Mouse (Mus musculus) mouse trophoblast stem cell (cell line): Measurements from ENCODE around the gene Med24.
"Not testable (repeated sequence)": the region's sequence is repeated elsewhere in the genome, so short reads cannot be mapped to it uniquely, and the experiment has no call there.

Experiments used
- in situ Hi-C, 2 experiments: fragments of 300-500 bp; cut with MseI, MboI; formaldehyde crosslinking; loops; 2 replicates in 1 of 2; 3 replicates in 1 of 2; pipeline ENCODE4 v1.15.1; 2025

Med24 gene

GRCm38 (mm10) chr11:98720756-98721155 is 8.5 kb downstream of the Med24 start:
- in situ Hi-C loops: no loop called here

- in situ Hi-C loops: no loop called here
Observed at GRCm38 (mm10) chr11:98717904-98718303, 11.3 kb downstream of the Med24 start.

DNA sequence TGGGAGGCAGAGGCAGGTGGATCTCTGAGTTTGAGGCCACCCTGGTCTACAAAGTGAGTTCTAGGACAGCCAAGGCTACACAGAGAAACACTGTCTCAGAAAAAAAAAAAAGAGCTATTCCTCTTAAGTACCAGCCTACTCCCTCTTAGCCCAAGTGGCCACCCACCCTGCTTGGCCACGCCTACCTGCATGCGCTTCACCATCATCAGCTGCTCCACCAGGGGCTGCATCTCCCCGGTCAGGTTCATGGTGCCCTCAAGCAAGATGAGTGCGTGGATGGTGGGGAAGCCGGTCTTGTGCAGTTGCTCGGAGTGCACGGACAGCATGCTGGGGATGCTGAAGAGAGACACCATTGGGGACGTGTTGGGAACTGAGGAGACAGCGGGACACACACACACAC is 13.3 kb downstream of the Med24 start:
- in situ Hi-C loops: no loop called here

DNA sequence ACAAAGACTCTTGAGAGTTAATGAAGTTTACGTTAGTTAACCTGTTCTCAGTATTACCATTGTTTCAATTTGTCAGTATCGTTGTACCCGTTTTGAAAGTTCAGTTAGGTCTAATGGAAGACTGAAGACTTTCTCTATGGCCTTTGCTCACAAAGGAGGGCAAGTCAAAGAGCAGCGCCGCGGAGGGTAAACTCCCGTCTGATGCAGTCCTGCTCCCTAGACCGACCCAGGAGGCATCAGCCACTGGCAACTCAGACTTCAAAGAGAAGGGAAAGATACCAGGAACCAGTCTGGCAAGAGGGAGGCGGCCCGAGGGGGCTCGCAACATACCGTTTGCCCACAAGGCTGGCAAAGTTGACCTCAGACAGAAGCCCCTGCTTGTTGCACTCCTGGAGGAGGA is 15.5 kb downstream of the Med24 start:
- in situ Hi-C loops: no loop called here

DNA sequence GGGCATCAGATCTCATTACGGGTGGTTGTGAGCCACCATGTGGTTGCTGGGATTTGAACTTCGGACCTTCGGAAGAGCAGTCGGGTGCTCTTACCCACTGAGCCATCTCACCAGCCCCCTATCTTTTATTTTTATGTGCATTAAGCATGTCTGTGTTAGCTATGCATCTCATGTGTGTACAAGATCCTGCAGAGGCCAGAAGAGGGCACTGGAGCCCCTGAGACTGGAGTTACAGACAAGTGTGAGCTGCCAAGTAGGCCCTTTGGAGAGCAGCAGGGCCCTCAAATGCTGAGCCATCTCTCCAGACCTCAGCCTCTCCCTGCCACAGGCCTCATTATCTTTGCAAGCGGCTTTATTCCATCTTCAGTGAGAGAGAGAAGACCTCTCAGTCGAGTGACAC is 17.2 kb downstream of the Med24 start:
- in situ Hi-C loops: not testable (repeated sequence)

GRCm38 (mm10) chr11:98711046-98711434 is 18.2 kb downstream of the Med24 start:
- in situ Hi-C loops: no loop called here

GRCm38 (mm10) chr11:98710416-98711045 is 18.7 kb downstream of the Med24 start:
- in situ Hi-C loops: no loop called here

GRCm38 (mm10) chr11:98709001-98709741 is 20.1 kb downstream of the Med24 start:
- in situ Hi-C loops: no loop called here

GRCm38 (mm10) chr11:98708282-98708956 is 20.8 kb downstream of the Med24 start:
- in situ Hi-C loops: no loop called here

DNA sequence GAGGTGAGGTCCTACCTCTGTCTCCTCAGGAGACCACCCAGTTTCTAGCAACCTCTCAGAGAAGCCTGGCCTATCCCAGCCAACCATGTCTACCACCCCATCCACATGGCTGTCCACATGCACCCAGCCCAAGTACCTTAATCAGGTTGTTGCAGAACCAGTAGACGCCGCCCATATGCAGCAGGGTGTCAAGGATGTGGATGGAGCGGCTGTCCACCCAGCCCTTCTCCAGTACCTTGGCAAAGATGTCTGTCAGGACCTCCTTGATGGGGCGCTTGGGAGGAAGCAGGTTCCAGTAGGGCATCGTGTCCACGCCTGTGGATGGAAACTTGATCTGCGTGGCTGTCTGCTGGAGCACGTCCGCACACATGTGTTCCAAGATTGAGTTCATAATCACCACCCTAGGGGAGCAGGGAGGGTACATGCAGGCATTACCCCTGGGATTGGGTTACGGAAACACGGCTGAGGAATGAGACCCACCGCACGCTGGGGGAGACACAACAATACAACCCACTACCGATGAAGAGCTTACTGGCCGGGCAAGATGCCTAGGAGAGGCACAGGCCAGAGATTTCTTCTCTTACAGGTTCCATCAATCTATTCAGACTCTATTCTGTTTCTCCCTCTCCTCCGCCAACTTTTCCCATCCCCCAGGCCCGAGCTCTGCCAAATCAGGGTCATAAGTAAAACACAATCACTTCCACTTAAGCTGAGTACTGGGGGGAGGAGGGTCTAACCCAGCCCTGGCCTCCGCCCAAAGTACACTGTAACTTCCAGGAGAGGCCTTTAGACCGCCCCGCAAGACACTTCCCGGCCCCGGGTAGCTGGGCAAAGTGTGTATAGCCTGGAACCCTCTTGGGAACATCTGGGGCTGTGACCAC is 21.6 kb downstream of the Med24 start:
- in situ Hi-C loops: no loop called here

DNA sequence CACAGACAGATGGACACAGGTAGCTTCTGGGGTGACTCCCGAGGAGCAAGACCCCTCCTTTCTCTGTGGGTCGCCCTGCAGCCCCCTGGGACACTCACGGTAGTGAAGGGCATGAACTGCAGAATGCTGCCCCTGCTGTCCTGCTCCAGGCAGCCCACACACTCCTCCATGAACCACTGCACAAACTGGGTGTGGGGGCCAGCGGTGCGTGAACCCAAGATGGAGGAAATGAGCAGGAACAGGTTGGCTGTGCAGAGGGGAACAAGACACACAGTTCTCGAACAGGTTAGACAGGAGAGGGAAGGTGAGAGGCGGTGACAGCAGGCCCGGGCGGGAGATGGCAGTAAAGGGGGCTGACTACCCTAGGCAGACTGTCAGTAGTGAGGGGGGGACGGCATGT is 24.2 kb downstream of the Med24 start:
- in situ Hi-C loops: no loop called here

DNA sequence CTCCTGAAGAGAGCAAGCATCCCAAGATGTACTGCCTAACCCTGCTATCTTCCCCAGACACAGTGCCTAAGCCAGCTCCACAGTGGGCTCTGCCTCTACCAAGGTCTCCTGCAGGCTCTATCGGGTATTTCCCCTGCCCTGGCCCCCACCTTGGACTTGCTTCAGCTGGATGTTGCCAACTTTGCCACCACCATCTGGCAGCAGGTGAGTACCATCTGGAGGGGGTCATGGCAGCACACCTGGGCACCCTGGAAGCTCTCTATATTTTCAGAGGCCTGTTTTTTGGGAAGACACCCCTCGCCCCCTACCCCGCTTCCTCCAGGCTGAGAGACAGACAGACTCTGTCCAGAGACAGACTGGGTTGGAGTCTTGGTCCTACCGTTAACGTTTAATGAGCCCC is 26.9 kb downstream of the Med24 start:
- in situ Hi-C loops: loop anchor here in 1 of 2 experiments (5.0 kb wide), 1 partner anchor 85 kb away; no protein-coding TSS in a partner anchor

- in situ Hi-C loops: loop anchor here in 1 of 2 experiments (5.0 kb wide), 1 partner anchor 86 kb away; no protein-coding TSS in a partner anchor
Observed at GRCm38 (mm10) chr11:98701213-98701670, 28.0 kb downstream of the Med24 start, which contains the start of gene Csf3. TSS of gene Csf3 (plus strand) at chr11:98701263.

GRCm38 (mm10) chr11:98699911-98700310 is 29.3 kb downstream of the Med24 start:
- in situ Hi-C loops: loop anchor here in 1 of 2 experiments (5.0 kb wide), 1 partner anchor 87 kb away; no protein-coding TSS in a partner anchor

GRCm38 (mm10) chr11:98698849-98699640 is 30.2 kb downstream of the Med24 start:
- in situ Hi-C loops: no loop called here

DNA sequence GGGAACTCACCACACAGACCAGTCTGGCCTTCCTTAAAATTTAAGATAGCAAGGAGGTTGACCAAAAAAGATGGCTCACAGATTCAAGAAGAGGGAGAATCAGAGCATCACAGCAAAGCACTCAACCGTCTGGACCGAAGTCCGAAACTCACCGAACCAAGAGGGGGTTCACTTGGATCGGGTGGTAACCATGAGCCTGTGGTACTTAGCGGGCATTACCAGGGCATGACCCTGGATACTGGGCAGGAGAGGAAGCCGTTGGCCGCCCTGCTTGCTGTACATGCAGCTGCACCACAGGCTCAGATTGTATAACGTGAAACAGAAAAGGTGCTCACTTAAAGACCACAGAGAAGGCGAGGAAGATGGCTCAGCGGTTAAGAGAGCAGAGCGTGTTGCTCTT is 32.0 kb downstream of the Med24 start:
- in situ Hi-C loops: no loop called here

DNA sequence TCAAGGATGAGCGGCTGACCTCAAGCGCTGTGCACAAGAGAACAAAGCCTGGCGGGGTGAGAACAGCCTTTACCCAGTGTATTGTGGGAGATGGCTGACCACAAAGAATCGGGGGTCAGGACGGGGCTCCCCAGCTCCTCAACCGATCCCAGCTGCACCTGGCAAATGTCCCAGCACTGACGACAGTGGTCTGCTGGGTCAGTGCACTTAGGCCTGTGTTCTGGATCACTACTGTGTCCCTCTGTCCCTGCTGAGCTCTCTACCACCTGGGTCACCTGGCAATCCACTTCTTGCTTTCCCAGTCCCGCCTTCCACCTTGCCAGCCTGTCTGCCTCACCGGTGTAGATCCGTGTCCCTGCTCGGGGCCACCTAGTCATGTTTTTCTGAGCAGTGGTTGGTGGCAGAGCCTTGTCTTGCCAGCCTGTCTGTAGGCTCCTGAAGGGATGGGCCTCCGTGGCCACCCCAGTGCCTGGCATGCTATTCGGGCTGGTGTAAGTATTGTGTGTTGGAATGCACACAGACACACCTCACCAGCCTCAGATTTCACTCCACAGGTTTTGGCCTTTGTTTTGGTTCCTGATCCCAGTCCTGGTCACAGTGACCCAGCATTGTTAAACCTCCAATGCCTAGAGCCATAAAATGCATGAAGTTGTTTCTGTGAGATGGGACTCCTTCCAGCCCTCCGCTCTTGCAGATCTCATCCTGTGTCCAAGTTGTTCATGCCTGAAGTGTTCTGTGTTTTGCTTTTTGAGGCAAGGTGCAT is 32.6 kb downstream of the Med24 start:
- in situ Hi-C loops: no loop called here

- in situ Hi-C loops: no loop called here
Observed at GRCm38 (mm10) chr11:98695408-98695807, 33.8 kb downstream of the Med24 start.

- in situ Hi-C loops: no loop called here
Observed at GRCm38 (mm10) chr11:98694301-98694700, 34.9 kb downstream of the Med24 start.

DNA sequence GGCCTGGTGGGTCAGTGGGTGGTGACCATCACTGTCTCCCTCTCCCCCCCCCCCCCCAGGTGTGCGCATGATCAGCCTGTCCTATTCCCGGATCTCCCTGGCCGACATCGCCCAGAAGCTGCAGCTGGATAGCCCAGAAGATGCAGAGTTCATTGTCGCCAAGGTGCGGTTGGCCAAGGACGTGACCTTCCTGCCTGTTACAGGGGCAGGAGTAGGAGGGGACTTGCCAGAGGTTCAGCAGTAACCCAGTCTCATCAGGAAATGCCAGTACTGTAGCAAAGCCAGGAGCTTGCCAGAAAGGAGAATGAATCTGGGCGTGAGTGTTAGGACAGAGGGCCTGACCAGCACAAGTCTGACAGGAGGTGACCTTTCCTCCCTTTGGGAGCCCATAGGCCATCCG is 35.5 kb downstream of the Med24 start:
- in situ Hi-C loops: no loop called here
